Mouse (Mus musculus) induced T-regulatory cell, adult 2 months (primary cell): ENCODE results near the gene Gm20837.
"Not testable (repeated sequence)": the region's sequence is repeated elsewhere in the genome, so short reads cannot be mapped to it uniquely, and the experiment has no call there.

ENCODE experiments used
- DNase-seq: peaks from one replicate; pipeline ENCODE4 v3.0.0-alpha.2; 2012; ENCODE audit warnings: low read depth

Gene Gm20837

DNA sequence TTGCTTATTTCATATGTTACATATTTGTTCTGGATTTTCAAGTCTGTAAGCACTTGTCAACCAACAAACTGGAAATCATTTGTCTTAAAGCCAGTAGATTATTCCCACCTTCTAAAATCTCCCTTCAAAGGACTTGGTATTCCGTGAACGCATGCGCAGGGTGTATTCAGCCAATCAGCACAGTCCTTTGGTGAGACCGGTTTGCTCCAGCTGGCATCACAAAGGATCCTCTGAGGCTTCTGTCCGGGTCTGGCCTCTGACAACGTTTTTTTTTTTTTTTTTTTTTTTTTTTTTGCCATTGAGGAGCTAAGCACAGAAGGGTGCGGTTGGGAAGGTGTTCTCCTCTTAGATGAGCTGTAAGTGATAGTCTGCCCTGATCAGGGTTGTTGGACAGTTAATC is at the start of gene Gm20837:
Gm20837 (plus strand) TSS at position 301 of the 400 bp plus-strand sequence.
- DNase-seq = not testable (repeated sequence)
